1 mouse cellular context compared by ENCODE assay signal in genomic region chr9:69376982-69377653, GRCm38 (mm10).
TF ChIP-seq lines count a peak whose summit lies in the region.

No protein-coding gene starts in this region.

TF ChIP-seq in MEL, 35 proteins besides CTCF, POLR2A, EP300 and RAD21 (continued from another document):
- no peak for TF ChIP-seq MAFK (IDR thresholded peaks at IDR 0.05; ENCODE audit: borderline replicate concordance, low read depth, low read length)
- no peak for TF ChIP-seq KAT2A (conservative IDR thresholded peaks at IDR 0.05; ENCODE audit: low read depth, low read length)
- peak; percentile 85; the same call in 1 of the 2 replicates for TF ChIP-seq MEF2A (IDR thresholded peaks at IDR 0.05; ENCODE audit: extremely low read depth, insufficient replicate concordance, low read depth, low read length, poor library complexity, severe bottlenecking)
- TF ChIP-seq CHD1 (IDR thresholded peaks at IDR 0.05; ENCODE audit: low read depth, low read length), result no peak
